ENCODE assay signal across 20 mouse cellular contexts in genomic region chr5:81322064-81322463, GRCm38 (mm10).
DNase-seq lines count a peak whose midpoint lies in the region; ATAC-seq and TF ChIP-seq lines count a peak whose summit lies in the region.
"Had no signal": no experiment of that assay in that cellular context is flagged by ENCODE, and none has a peak within 500 bp of the region (broad histone marks: within the 10 kb centered on the region; RNA-seq: fewer than 3 reads in every experiment).

No protein-coding gene starts in this region.

- H3K4me3 ChIP-seq in forebrain, postnatal 0 days (ENCODE audit: low read depth, low read length): no peak overlapping the region
- H3K4me3 ChIP-seq in forebrain, embryonic 15.5 days: no peak overlapping the region
- no peak overlapping the region for H3K4me3 ChIP-seq in layer of hippocampus, adult 2 months
- H3K4me3 ChIP-seq: embryonic facial prominence, embryonic 13.5 days; gastrocnemius, adult 2 months; heart, embryonic 13.5 days; hindbrain, embryonic 15.5 days had no signal

- H3K36me3 ChIP-seq in forebrain, postnatal 0 days (ENCODE audit: insufficient read depth): no peaks in the 10 kb centered on the region
- H3K36me3 ChIP-seq in forebrain, embryonic 15.5 days: no peaks in the 10 kb centered on the region
- H3K36me3 ChIP-seq: embryonic facial prominence, embryonic 13.5 days; heart, embryonic 13.5 days; hindbrain, embryonic 15.5 days had no signal

- no peak for TF ChIP-seq CTCF in forebrain, postnatal 0 days (IDR thresholded peaks at IDR 0.05; ENCODE audit: low read depth)
- no peak for TF ChIP-seq CTCF in layer of hippocampus, adult 2 months (conservative IDR thresholded peaks at IDR 0.05)

- ATAC-seq in forebrain, postnatal 0 days: 0 out of 2 replicates have a peak, but pooled peaks have one; percentile 25
- ATAC-seq in forebrain, embryonic 15.5 days (replicated peaks): no peak
- ATAC-seq: intestine, embryonic 16.5 days had no signal

- no peaks in the 10 kb centered on the region for H3K27me3 ChIP-seq in forebrain, postnatal 0 days (ENCODE audit: insufficient read depth, low read length)
- H3K27me3 ChIP-seq in forebrain, embryonic 15.5 days: peaks cover 6% of the 10 kb centered on the region; the same call in 1 of the 2 replicates
- H3K27me3 ChIP-seq: embryonic facial prominence, embryonic 13.5 days; heart, embryonic 13.5 days; hindbrain, embryonic 15.5 days had no signal

- H3K27ac ChIP-seq in forebrain, postnatal 0 days (ENCODE audit: low read depth, low read length): no peak overlapping the region
- no peak overlapping the region for H3K27ac ChIP-seq in forebrain, embryonic 15.5 days (replicated peaks)
- H3K27ac ChIP-seq in layer of hippocampus, adult 2 months: 0 out of 2 replicates have a peak overlapping the region, but pooled peaks have one; percentile 8
- H3K27ac ChIP-seq: embryonic facial prominence, embryonic 13.5 days; gastrocnemius, adult 2 months; heart, embryonic 13.5 days; hindbrain, embryonic 15.5 days had no signal

- 0 out of 2 replicates have a peak, but pooled peaks cover 5% of the 10 kb centered on the region for H3K4me1 ChIP-seq in forebrain, postnatal 0 days (ENCODE audit: insufficient read depth)
- peaks cover 7% of the 10 kb centered on the region for H3K4me1 ChIP-seq in forebrain, embryonic 15.5 days
- H3K4me1 ChIP-seq: embryonic facial prominence, embryonic 13.5 days; heart, embryonic 13.5 days; hindbrain, embryonic 15.5 days had no signal

- no peaks in the 10 kb centered on the region for H3K9me3 ChIP-seq in forebrain, postnatal 0 days (ENCODE audit: low read length)
- no peaks in the 10 kb centered on the region for H3K9me3 ChIP-seq in forebrain, embryonic 15.5 days
- H3K9me3 ChIP-seq: embryonic facial prominence, embryonic 13.5 days; heart, embryonic 13.5 days; hindbrain, embryonic 15.5 days had no signal

- 43% methylated on average over 4 of the region's 4 CpGs for WGBS in forebrain, postnatal 0 days
- WGBS in forebrain, embryonic 15.5 days: 50% methylated on average over 4 of the region's 4 CpGs

- no peak overlapping the region for H3K9ac ChIP-seq in forebrain, postnatal 0 days
- no peak overlapping the region for H3K9ac ChIP-seq in forebrain, embryonic 15.5 days (replicated peaks)
- H3K9ac ChIP-seq: embryonic facial prominence, embryonic 13.5 days; heart, embryonic 13.5 days; hindbrain, embryonic 15.5 days had no signal

- peak; percentile 43 for DNase-seq in forebrain, postnatal 0 days
- peak; percentile 52 to 80 for DNase-seq in layer of hippocampus, adult 2 months (ENCODE audit: low spot score in 2 of 2)
- no peak for DNase-seq in layer of hippocampus, postnatal 25 days (ENCODE audit: extremely low spot score in 1 of 2, low spot score in 1 of 2)
- DNase-seq in brain, embryonic 18.5 days (ENCODE audit: low read depth, low spot score): peak; percentile 45
- DNase-seq in telencephalon, adult 2 months (ENCODE audit: low read depth, low spot score): peak; percentile 62
- DNase-seq in thymus, postnatal 10 days (ENCODE audit: low spot score in 2 of 2): no peak
- DNase-seq: adrenal gland, adult 8-10 months; adrenal gland, postnatal 36 days; cerebellum, adult 18-20 months; cerebellum, adult 9-11 months; cerebellum, postnatal 36 days; gastrocnemius, adult 2 months; gastrocnemius, postnatal 36 days; heart, adult 11 months; heart, postnatal 36 days had no signal

- no peak overlapping the region for H3K4me2 ChIP-seq in forebrain, postnatal 0 days (ENCODE audit: low read depth)
- no peak overlapping the region for H3K4me2 ChIP-seq in forebrain, embryonic 15.5 days (replicated peaks)
- H3K4me2 ChIP-seq: embryonic facial prominence, embryonic 13.5 days; heart, embryonic 13.5 days; hindbrain, embryonic 15.5 days had no signal

Comparison
In these comparisons a context has a peak if more than half of its experiments do, and no peak if none do; other contexts are left out.
1. DNase-seq: peak in forebrain, postnatal 0 days (single experiment), layer of hippocampus, adult 2 months (2 of 2), brain, embryonic 18.5 days (single experiment) and telencephalon, adult 2 months (single experiment); none in layer of hippocampus, postnatal 25 days (0 of 2) and thymus, postnatal 10 days (0 of 2).